Mouse (Mus musculus): Measurements from ENCODE around the gene Gnpat. TPM values are rescaled to one million over a fixed set of nuclear protein-coding genes. Genes with fewer than 3 reads are reported as not detected.

Gnpat gene
- polyA plus RNA-seq, 1 experiment: 41.2 TPM

DNA sequence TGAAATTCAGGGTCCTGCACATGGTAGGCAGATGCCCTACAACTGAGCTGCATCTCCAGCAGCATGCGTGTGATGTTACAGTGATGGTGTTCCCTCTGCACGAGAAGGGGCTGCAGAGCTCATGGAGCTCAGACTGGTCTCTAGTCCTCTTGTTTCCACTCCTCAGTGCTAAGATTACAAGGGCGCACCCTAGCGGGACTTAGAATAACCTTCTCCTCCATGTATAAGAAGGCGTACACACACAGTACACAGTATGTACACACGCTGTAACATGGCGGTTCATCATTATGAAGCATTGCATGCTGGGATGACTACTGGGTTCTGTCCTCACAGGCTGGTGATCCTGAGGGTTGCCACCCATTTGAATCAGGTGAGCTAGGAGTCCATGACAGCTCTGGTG, 9.2 kb downstream of the Gnpat start:
- WGBS: 88% methylated on average over 7 of the region's 7 CpGs
- Histone ChIP-seq H3K4me1 (ENCODE audit: control insufficient read depth, insufficient read depth, low read length) (peaks cover under 1% of the 10 kb centered on the region; the same call in 1 of the 2 replicates), H3K4me3 (replicated peaks; ENCODE audit: control insufficient read depth, low read depth, low read length) (no peak overlapping the region), H3K27ac (ENCODE audit: control insufficient read depth, insufficient read depth, low read depth, low read length, poor library complexity) (no peak overlapping the region)
- TF ChIP-seq POLR2A (IDR thresholded peaks at IDR 0.05; ENCODE audit: borderline replicate concordance, control insufficient read depth, low read depth, low read length): no peak
- no peak for TF ChIP-seq CTCF (IDR thresholded peaks at IDR 0.05; ENCODE audit: control insufficient read depth, insufficient read depth, low read length)

DNA sequence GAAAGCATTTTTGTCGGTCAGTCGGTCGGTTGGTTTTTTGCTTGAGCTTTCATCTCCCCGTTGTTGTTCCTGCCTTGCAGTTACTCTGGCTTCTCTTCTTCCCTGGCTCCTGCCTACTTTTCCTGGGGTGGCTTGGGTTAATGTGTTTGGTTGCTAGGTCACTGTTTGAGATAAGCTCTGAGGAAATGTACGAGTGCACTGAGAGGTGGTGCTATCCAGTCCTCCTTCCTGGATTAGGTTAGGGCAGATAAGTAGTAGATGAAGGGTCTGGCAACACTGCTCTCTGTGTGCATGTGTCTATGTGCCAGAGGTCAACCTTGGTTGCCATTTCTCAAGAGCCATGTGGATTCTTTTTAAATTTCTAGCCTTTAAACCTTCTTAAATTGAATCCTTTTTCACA, 9.9 kb downstream of the Gnpat start:
- WGBS: 86% methylated on average over 5 of the region's 5 CpGs
- TF ChIP-seq POLR2A (IDR thresholded peaks at IDR 0.05; ENCODE audit: borderline replicate concordance, control insufficient read depth, low read depth, low read length): no peak
- TF ChIP-seq CTCF (IDR thresholded peaks at IDR 0.05; ENCODE audit: control insufficient read depth, insufficient read depth, low read length): no peak
- Histone ChIP-seq H3K4me3 (replicated peaks; ENCODE audit: control insufficient read depth, low read depth, low read length) (no peak overlapping the region), H3K27ac (ENCODE audit: control insufficient read depth, insufficient read depth, low read depth, low read length, poor library complexity) (no peak overlapping the region), H3K4me1 (ENCODE audit: control insufficient read depth, insufficient read depth, low read length) (no peaks in the 10 kb centered on the region; the same call in 1 of the 2 replicates)

DNA sequence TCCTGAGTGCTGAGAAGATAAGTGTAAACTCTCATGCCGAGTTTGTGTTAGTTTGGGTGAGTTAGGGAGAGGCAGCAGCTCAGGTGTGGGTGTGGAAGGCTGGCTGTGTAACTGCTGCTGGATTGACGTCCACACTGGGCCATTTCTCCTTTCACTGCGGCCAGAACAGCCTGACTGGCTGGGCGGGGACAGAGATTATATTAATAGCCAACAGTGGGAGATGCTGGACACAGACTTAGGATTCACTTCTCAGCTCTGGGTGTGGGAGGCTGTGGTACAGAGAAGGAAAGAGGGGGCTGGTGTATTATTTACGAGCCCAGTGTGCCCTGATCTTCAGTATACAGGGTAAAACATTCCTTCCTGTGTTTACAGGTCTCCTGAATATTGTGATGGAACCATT, 15.3 kb downstream of the Gnpat start:
- Histone ChIP-seq H3K27ac (ENCODE audit: control insufficient read depth, insufficient read depth, low read depth, low read length, poor library complexity) (no peak overlapping the region), H3K4me3 (replicated peaks; ENCODE audit: control insufficient read depth, low read depth, low read length) (no peak overlapping the region), H3K4me1 (ENCODE audit: control insufficient read depth, insufficient read depth, low read length) (no peaks in the 10 kb centered on the region; the same call in 1 of the 2 replicates)
- TF ChIP-seq CTCF (IDR thresholded peaks at IDR 0.05; ENCODE audit: control insufficient read depth, insufficient read depth, low read length) (no peak), POLR2A (IDR thresholded peaks at IDR 0.05; ENCODE audit: borderline replicate concordance, control insufficient read depth, low read depth, low read length) (no peak)
- 80% methylated on average over 5 of the region's 5 CpGs for WGBS

DNA sequence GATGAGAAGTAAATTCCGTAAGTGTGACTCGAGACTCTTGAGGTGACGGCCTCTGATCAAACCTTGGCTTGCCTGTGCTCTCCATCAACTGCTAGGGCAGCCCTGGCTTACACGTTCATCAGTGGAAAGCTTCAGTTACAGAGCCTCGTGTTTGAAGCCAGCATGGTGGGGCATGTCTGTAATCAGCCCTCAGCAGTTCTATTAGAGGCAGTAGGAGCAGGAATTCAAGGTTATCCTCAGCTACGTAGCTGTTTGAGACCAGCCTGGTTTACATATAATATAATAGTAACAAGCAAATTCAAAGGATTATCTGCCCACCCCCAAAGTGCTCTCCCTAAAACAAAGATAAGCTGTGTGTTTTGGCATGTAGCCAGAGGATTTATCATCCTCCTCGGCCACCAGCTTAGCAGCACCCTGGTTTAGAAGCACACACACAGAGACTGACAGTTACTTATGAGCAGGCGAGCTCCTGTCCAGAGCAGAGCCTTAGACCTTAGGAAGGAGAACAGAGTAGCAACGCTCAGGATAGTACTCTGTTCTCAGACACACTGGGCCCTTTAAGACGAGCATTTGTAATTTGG, 16.2 kb downstream of the Gnpat start:
- 0 out of 2 replicates have a peak overlapping the region, but pooled peaks have one; percentile 10 for H3K27ac ChIP-seq (ENCODE audit: control insufficient read depth, insufficient read depth, low read depth, low read length, poor library complexity)
- no peaks in the 10 kb centered on the region; the same call in 1 of the 2 replicates for H3K4me1 ChIP-seq (ENCODE audit: control insufficient read depth, insufficient read depth, low read length)
- TF ChIP-seq CTCF (IDR thresholded peaks at IDR 0.05; ENCODE audit: control insufficient read depth, insufficient read depth, low read length) (no peak), POLR2A (IDR thresholded peaks at IDR 0.05; ENCODE audit: borderline replicate concordance, control insufficient read depth, low read depth, low read length) (no peak)
- 68% methylated on average over 10 of the region's 10 CpGs for whole genome bisulfite sequencing
- H3K4me3 ChIP-seq (replicated peaks; ENCODE audit: control insufficient read depth, low read depth, low read length): no peak overlapping the region

DNA sequence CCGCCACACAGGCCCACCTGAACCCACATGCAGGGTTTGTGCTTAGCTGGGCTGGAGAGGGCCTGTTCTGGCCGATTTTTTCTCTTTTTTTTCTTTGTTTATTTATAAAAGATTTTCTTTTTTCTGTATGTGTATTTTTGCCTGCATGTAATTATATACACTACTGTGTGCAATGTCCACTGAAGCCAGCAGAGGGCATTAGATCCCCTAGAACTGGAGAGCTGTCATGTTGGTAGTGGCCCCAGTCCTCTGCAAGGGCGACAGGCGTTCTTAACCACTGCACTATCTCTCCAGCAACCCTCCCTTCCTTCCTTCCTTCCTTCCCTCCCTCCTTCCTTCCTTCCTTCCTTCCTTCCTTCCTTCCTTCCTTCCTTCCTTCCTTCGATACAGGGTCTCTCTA, 25.6 kb downstream of the Gnpat start:
- H3K4me3 ChIP-seq (replicated peaks; ENCODE audit: control insufficient read depth, low read depth, low read length): no peak overlapping the region
- H3K27ac ChIP-seq (ENCODE audit: control insufficient read depth, insufficient read depth, low read depth, low read length, poor library complexity): no peak overlapping the region
- WGBS: 90% methylated on average over 5 of the region's 5 CpGs
- H3K4me1 ChIP-seq (ENCODE audit: control insufficient read depth, insufficient read depth, low read length): no peaks in the 10 kb centered on the region
- no peak for TF ChIP-seq POLR2A (IDR thresholded peaks at IDR 0.05; ENCODE audit: borderline replicate concordance, control insufficient read depth, low read depth, low read length)
- TF ChIP-seq CTCF (IDR thresholded peaks at IDR 0.05; ENCODE audit: control insufficient read depth, insufficient read depth, low read length): no peak

DNA sequence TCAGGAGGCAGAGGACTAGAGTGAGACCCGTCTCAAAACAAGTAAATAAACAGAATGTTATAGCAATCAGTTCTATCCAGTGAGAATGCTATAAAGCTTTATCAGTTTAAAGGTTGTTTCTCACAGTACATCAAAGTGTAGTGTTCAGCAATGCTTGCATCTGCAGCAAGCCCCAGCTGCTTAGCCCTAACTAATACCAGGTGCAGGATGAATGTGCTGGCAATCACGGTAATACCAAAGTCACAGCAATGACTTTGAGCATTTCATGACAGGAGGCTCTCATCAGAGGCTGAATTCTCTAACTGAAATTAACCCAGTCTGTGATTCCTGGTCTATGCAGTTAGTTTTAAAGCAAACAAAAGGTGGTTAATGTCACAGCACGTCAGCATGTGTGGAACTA, 29.8 kb downstream of the Gnpat start:
- TF ChIP-seq CTCF (IDR thresholded peaks at IDR 0.05; ENCODE audit: control insufficient read depth, insufficient read depth, low read length) (no peak), POLR2A (IDR thresholded peaks at IDR 0.05; ENCODE audit: borderline replicate concordance, control insufficient read depth, low read depth, low read length) (no peak)
- 79% methylated on average over 3 of the region's 3 CpGs for WGBS

DNA sequence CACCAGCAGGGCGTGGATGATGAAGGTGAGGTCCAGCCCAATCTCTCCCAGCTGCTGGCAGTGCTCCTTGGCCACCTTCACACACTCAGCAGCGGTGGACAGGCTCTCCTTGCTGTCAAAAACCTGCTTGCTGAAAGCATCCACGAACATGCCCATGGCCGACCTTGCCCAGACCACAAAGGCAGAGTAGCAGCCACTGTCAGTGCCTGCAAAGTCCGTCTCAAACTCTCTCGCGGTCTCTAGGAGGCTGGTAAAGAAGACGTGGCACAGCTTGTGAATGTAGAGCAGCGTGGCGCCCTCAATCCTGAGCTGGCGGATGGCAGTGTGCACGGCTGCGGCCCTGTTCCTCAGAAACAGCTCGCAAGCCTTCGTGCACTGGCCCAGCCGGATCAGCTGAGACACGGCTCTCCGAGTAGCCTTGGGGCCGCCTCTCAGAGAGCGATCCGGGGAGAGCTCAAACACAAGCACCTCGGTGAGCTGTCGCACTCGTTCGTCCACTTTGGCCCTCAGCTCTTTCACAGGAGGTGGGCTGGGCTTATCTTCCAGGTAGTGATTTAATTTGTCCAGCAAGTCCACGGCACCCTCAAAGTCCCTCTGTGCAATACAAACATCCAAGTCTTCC, 33.3 kb downstream of the Gnpat start:
- 87% methylated on average over 26 of the region's 26 CpGs for WGBS
- no peak for TF ChIP-seq CTCF (IDR thresholded peaks at IDR 0.05; ENCODE audit: control insufficient read depth, insufficient read depth, low read length)
- no peak for TF ChIP-seq POLR2A (IDR thresholded peaks at IDR 0.05; ENCODE audit: borderline replicate concordance, control insufficient read depth, low read depth, low read length)
- peak overlapping the region; percentile 96 for H3K4me3 ChIP-seq (replicated peaks; ENCODE audit: control insufficient read depth, low read depth, low read length)
- peaks cover 11% of the 10 kb centered on the region for H3K4me1 ChIP-seq (ENCODE audit: control insufficient read depth, insufficient read depth, low read length)
- no peak overlapping the region for H3K27ac ChIP-seq (ENCODE audit: control insufficient read depth, insufficient read depth, low read depth, low read length, poor library complexity)

More for the DNA sequence above, 29.8 kb downstream of the Gnpat start:
- H3K4me1 ChIP-seq (ENCODE audit: control insufficient read depth, insufficient read depth, low read length): peaks cover 7% of the 10 kb centered on the region
- H3K4me3 ChIP-seq (replicated peaks; ENCODE audit: control insufficient read depth, low read depth, low read length): no peak overlapping the region
- H3K27ac ChIP-seq (ENCODE audit: control insufficient read depth, insufficient read depth, low read depth, low read length, poor library complexity): no peak overlapping the region

DNA sequence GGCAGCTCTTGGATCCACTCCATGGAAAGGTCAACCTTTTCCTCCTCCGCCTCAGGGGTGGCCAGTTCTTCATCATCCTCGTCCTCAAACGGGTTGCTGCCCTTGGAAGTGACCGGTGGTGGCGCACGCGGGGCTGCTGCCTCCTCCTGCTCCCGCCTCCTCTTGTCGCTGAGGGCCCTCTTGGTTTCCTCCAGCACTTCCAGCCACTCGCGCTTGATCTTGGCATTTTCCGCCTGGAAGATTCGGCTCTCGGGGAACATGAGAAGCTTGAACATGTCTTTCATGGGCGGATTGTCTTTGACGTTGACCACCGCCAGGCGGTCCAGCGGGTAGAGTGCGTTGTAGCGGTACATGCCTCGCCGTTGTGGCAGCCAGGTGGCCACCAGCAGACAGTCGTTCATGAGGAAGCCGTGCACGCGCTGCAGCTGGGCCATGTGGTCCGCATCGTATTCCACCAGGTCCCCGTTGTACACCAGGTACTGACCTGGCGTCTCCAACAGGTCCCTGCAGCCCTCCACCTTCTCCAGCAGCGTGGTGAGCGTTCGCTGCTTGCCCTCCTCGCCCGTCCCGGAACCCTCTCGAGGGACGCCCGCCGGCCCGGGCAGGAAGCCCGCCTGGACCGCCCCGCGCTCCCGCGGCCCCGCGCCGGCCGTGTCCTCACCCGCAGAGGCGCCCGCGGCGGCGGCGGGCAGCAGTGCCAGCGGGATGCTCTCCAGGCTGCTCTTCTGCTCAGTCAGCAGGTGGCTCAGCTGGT, 34.0 kb downstream of the Gnpat start:
- peak; percentile 52; the same call in 1 of the 2 replicates for TF ChIP-seq POLR2A (IDR thresholded peaks at IDR 0.05; ENCODE audit: borderline replicate concordance, control insufficient read depth, low read depth, low read length)
- TF ChIP-seq CTCF (IDR thresholded peaks at IDR 0.05; ENCODE audit: control insufficient read depth, insufficient read depth, low read length): peak; percentile 70
- Histone ChIP-seq H3K4me1 (ENCODE audit: control insufficient read depth, insufficient read depth, low read length) (peaks cover 11% of the 10 kb centered on the region), H3K4me3 (replicated peaks; ENCODE audit: control insufficient read depth, low read depth, low read length) (peak overlapping the region; percentile 96), H3K27ac (ENCODE audit: control insufficient read depth, insufficient read depth, low read depth, low read length, poor library complexity) (peak overlapping the region; percentile 96)
- 2% methylated on average over 60 of the region's 60 CpGs for WGBS

All from bone marrow, adult 2 months (tissue).